13 mouse cellular contexts compared by ENCODE assay signal in the genomic region with DNA sequence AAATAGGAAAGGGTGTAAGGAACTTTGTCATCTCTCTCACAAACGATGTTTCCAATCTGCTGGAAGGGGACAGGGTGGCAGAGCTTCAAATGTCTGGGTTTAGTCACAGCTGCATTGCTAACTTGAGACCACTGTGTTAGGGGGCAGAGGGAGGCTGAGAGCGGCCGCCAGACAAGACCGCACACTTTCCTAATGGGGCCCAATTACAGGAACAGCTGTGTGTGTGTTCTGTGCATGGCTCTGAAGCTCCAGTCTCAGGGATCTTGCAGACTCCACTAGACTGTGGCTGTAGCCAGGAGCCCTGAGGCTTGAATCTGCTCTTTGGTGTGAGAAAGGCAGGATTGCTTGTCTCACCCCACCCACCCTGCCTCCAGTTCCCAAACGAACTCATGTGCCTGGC.
DNase-seq lines count a peak whose midpoint lies in the region; ATAC-seq lines count a peak whose summit lies in the region.
"Had no signal": no experiment of that assay in that cellular context is flagged by ENCODE, and none has a peak within 500 bp of the region (broad histone marks: within the 10 kb centered on the region; RNA-seq: fewer than 3 reads in every experiment).

No protein-coding gene starts in this region.

- WGBS in heart, embryonic 16.5 days: 35% methylated on average over 5 of the region's 5 CpGs
- WGBS in embryonic facial prominence, embryonic 10.5 days: 14% methylated on average over 5 of the region's 5 CpGs
- 16% methylated on average over 5 of the region's 5 CpGs for WGBS in embryonic facial prominence, embryonic 14.5 days
- WGBS in limb, embryonic 12.5 days: 1% methylated on average over 5 of the region's 5 CpGs

- H3K36me3 ChIP-seq in heart, embryonic 16.5 days (ENCODE audit: control insufficient read depth, insufficient read depth): no peaks in the 10 kb centered on the region
- no peaks in the 10 kb centered on the region for H3K36me3 ChIP-seq in embryonic facial prominence, embryonic 10.5 days (replicated peaks)
- H3K36me3 ChIP-seq in embryonic facial prominence, embryonic 14.5 days (ENCODE audit: control insufficient read depth, insufficient read depth, low read length): no peaks in the 10 kb centered on the region
- no peaks in the 10 kb centered on the region for H3K36me3 ChIP-seq in limb, embryonic 12.5 days
- H3K36me3 ChIP-seq: hindbrain, embryonic 13.5 days; stomach, embryonic 15.5 days had no signal

- peaks cover 32% of the 10 kb centered on the region for H3K4me1 ChIP-seq in heart, embryonic 16.5 days (ENCODE audit: control insufficient read depth, insufficient read depth, low read length)
- H3K4me1 ChIP-seq in embryonic facial prominence, embryonic 10.5 days: peaks cover 84% of the 10 kb centered on the region
- H3K4me1 ChIP-seq in embryonic facial prominence, embryonic 14.5 days (ENCODE audit: control insufficient read depth, insufficient read depth, low read length): peaks cover 20% of the 10 kb centered on the region
- H3K4me1 ChIP-seq in limb, embryonic 12.5 days (replicated peaks): peaks cover 68% of the 10 kb centered on the region

- no peak overlapping the region for H3K9ac ChIP-seq in heart, embryonic 16.5 days (ENCODE audit: low read length)
- no peak overlapping the region for H3K9ac ChIP-seq in embryonic facial prominence, embryonic 14.5 days (ENCODE audit: low read depth, low read length)
- H3K9ac ChIP-seq in limb, embryonic 12.5 days (replicated peaks): no peak overlapping the region
- H3K9ac ChIP-seq: hindbrain, embryonic 13.5 days; stomach, embryonic 15.5 days had no signal

- H3K27me3 ChIP-seq in heart, embryonic 16.5 days (ENCODE audit: control insufficient read depth, insufficient read depth, low read length): no peaks in the 10 kb centered on the region
- peaks cover 100% of the 10 kb centered on the region for H3K27me3 ChIP-seq in embryonic facial prominence, embryonic 10.5 days (replicated peaks; ENCODE audit: low read depth, poor library complexity, severe bottlenecking)
- H3K27me3 ChIP-seq in embryonic facial prominence, embryonic 14.5 days (replicated peaks; ENCODE audit: control insufficient read depth, insufficient read depth, low read length): peaks cover 12% of the 10 kb centered on the region
- H3K27me3 ChIP-seq in limb, embryonic 12.5 days: no peaks in the 10 kb centered on the region; the same call in 1 of the 2 replicates
- H3K27me3 ChIP-seq: stomach, embryonic 15.5 days had no signal

- H3K4me2 ChIP-seq in heart, embryonic 16.5 days (ENCODE audit: low read depth, low read length): no peak overlapping the region
- H3K4me2 ChIP-seq in embryonic facial prominence, embryonic 14.5 days (ENCODE audit: low read depth, low read length): no peak overlapping the region
- no peak overlapping the region for H3K4me2 ChIP-seq in limb, embryonic 12.5 days
- H3K4me2 ChIP-seq: hindbrain, embryonic 13.5 days; stomach, embryonic 15.5 days had no signal

- DNase-seq in heart, adult 18-20 months: no peak
- peak; percentile 61 for DNase-seq in embryonic facial prominence, embryonic 10.5 days (ENCODE audit: low spot score)
- peak; percentile 78 for DNase-seq in embryonic facial prominence, embryonic 14.5 days (ENCODE audit: low spot score)
- DNase-seq in urinary bladder, postnatal 36 days (ENCODE audit: low spot score in 2 of 2): no peak
- no peak for DNase-seq in right cerebral cortex, adult 18-20 months
- DNase-seq: cerebellum, postnatal 10 days; gastrocnemius, postnatal 36 days; kidney, adult 2 months; thymus, postnatal 36 days had no signal

- 0 out of 2 replicates have a peak overlapping the region, but pooled peaks have one; percentile 15 for H3K27ac ChIP-seq in heart, embryonic 16.5 days (ENCODE audit: low read length)
- peak overlapping the region; percentile 69 for H3K27ac ChIP-seq in embryonic facial prominence, embryonic 10.5 days (replicated peaks)
- no peak overlapping the region for H3K27ac ChIP-seq in embryonic facial prominence, embryonic 14.5 days (replicated peaks; ENCODE audit: low read depth, low read length)
- H3K27ac ChIP-seq in limb, embryonic 12.5 days: peak overlapping the region; percentile 69
- H3K27ac ChIP-seq: hindbrain, embryonic 13.5 days; stomach, embryonic 15.5 days had no signal

- H3K4me3 ChIP-seq in heart, embryonic 16.5 days (ENCODE audit: low read length): no peak overlapping the region
- H3K4me3 ChIP-seq in embryonic facial prominence, embryonic 10.5 days: no peak overlapping the region
- no peak overlapping the region for H3K4me3 ChIP-seq in embryonic facial prominence, embryonic 14.5 days (ENCODE audit: low read depth, low read length)
- no peak overlapping the region for H3K4me3 ChIP-seq in limb, embryonic 12.5 days (replicated peaks)
- H3K4me3 ChIP-seq: hindbrain, embryonic 13.5 days; stomach, embryonic 15.5 days had no signal

- no peak for ATAC-seq in heart, embryonic 16.5 days (replicated peaks; ENCODE audit: extremely low read depth, insufficient read depth, low FRiP score)
- peak; percentile 88 for ATAC-seq in embryonic facial prominence, embryonic 14.5 days (ENCODE audit: low read depth)
- ATAC-seq in limb, embryonic 12.5 days (ENCODE audit: insufficient number of reproducible peaks, insufficient read depth, low FRiP score, low TSS enrichment, low read depth): peak; percentile 80

- H3K9me3 ChIP-seq in heart, embryonic 16.5 days (replicated peaks; ENCODE audit: control insufficient read depth, low read length): no peaks in the 10 kb centered on the region
- H3K9me3 ChIP-seq in embryonic facial prominence, embryonic 10.5 days: no peaks in the 10 kb centered on the region
- no peaks in the 10 kb centered on the region for H3K9me3 ChIP-seq in embryonic facial prominence, embryonic 14.5 days (ENCODE audit: control insufficient read depth, low read length)
- H3K9me3 ChIP-seq in limb, embryonic 12.5 days: no peaks in the 10 kb centered on the region
- H3K9me3 ChIP-seq: hindbrain, embryonic 13.5 days; stomach, embryonic 15.5 days had no signal

Comparison
In these comparisons a context has a peak if more than half of its experiments do, and no peak if none do; other contexts are left out.
1. DNase-seq: peak in embryonic facial prominence, embryonic 10.5 days (single experiment) and embryonic facial prominence, embryonic 14.5 days (single experiment); none in heart, adult 18-20 months (0 of 2), urinary bladder, postnatal 36 days (0 of 2) and right cerebral cortex, adult 18-20 months (single experiment).